8 mouse cellular contexts compared by ENCODE assay signal in genomic region chr12:78911707-78912417, GRCm38 (mm10). TPM values are rescaled to one million over a fixed set of nuclear protein-coding genes. Genes with fewer than 3 reads are reported as not detected.
DNase-seq lines count a peak whose midpoint lies in the region; ATAC-seq and TF ChIP-seq lines count a peak whose summit lies in the region.

No protein-coding gene starts in this region.

- DNase-seq in cerebellum, postnatal 10 days, result peak; percentile 7 to 17
- DNase-seq in cerebellum, adult 11-12 months, result no peak
- DNase-seq in embryo, embryonic 10.5 days (ENCODE audit: low spot score), result peak; percentile 60
- peak; percentile 52 to 56 for DNase-seq in heart, adult 2 months
- DNase-seq in lung, embryonic 14.5 days, result peak; percentile 47
- DNase-seq in adipocyte (ENCODE audit: low spot score), result no peak

- TF ChIP-seq CTCF in heart, adult 2 months (IDR thresholded peaks at IDR 0.05), result no peak
- TF ChIP-seq CTCF in intestine, postnatal 0 days (IDR thresholded peaks at IDR 0.05; ENCODE audit: low read depth), result no peak
- TF ChIP-seq CTCF in lung, embryonic 14.5 days (IDR thresholded peaks at IDR 0.05; ENCODE audit: low read depth), result no peak

- no peaks in the 10 kb centered on the region for H3K36me3 ChIP-seq in heart, adult 2 months (ENCODE audit: control insufficient read depth, insufficient read depth, low read length)
- no peaks in the 10 kb centered on the region for H3K36me3 ChIP-seq in intestine, postnatal 0 days (ENCODE audit: control insufficient read depth, insufficient read depth)
- no peaks in the 10 kb centered on the region for H3K36me3 ChIP-seq in lung, embryonic 14.5 days (ENCODE audit: insufficient read depth)
- no peaks in the 10 kb centered on the region for H3K36me3 ChIP-seq in neural tube, embryonic 15.5 days

- peak overlapping the region; percentile 1; the same call in 1 of the 2 replicates for H3K9ac ChIP-seq in heart, adult 2 months (ENCODE audit: low read depth, low read length)
- H3K9ac ChIP-seq in intestine, postnatal 0 days (ENCODE audit: low read depth, low read length), result peak overlapping the region; percentile 44
- peak overlapping the region; percentile 42 for H3K9ac ChIP-seq in lung, embryonic 14.5 days
- peak overlapping the region; percentile 26; the same call in 1 of the 2 replicates for H3K9ac ChIP-seq in neural tube, embryonic 15.5 days (replicated peaks)

- intact Hi-C loops in heart, adult 2 months (cut with DNase I), result no loop called here

- H3K4me1 ChIP-seq in heart, adult 2 months (ENCODE audit: control insufficient read depth, insufficient read depth, low read length), result no peaks in the 10 kb centered on the region; the same call in 1 of the 2 replicates
- peaks cover 2% of the 10 kb centered on the region; the same call in 1 of the 2 replicates for H3K4me1 ChIP-seq in intestine, postnatal 0 days (replicated peaks; ENCODE audit: control insufficient read depth, insufficient read depth, low read length)
- peaks cover 4% of the 10 kb centered on the region; the same call in 1 of the 2 replicates for H3K4me1 ChIP-seq in lung, embryonic 14.5 days (ENCODE audit: insufficient read depth)
- peaks cover 17% of the 10 kb centered on the region for H3K4me1 ChIP-seq in neural tube, embryonic 15.5 days

- H3K4me2 ChIP-seq in intestine, postnatal 0 days (replicated peaks; ENCODE audit: low read depth), result peak overlapping the region; percentile 74
- peak overlapping the region; percentile 77 for H3K4me2 ChIP-seq in lung, embryonic 14.5 days
- H3K4me2 ChIP-seq in neural tube, embryonic 15.5 days, result peak overlapping the region; percentile 63

- ATAC-seq in intestine, postnatal 0 days, result peak; percentile 26; the same call in 1 of the 2 replicates
- ATAC-seq in lung, embryonic 14.5 days (ENCODE audit: insufficient read depth), result peak; percentile 47; the same call in 1 of the 2 replicates
- ATAC-seq in neural tube, embryonic 15.5 days (ENCODE audit: low FRiP score), result no peak

- H3K4me3 ChIP-seq in heart, adult 2 months, result peak overlapping the region; percentile 25
- peak overlapping the region; percentile 35 for H3K4me3 ChIP-seq in intestine, postnatal 0 days (ENCODE audit: low read depth, low read length)
- H3K4me3 ChIP-seq in lung, embryonic 14.5 days (ENCODE audit: low read depth, low read length), result peak overlapping the region; percentile 40
- peak overlapping the region; percentile 33 for H3K4me3 ChIP-seq in neural tube, embryonic 15.5 days (replicated peaks)

- no peaks in the 10 kb centered on the region for H3K9me3 ChIP-seq in intestine, postnatal 0 days (ENCODE audit: control insufficient read depth)
- no peaks in the 10 kb centered on the region for H3K9me3 ChIP-seq in lung, embryonic 14.5 days (ENCODE audit: low read depth, low read length)
- H3K9me3 ChIP-seq in neural tube, embryonic 15.5 days (replicated peaks), result no peaks in the 10 kb centered on the region

- no peak for TF ChIP-seq EP300 in heart, adult 2 months (IDR thresholded peaks at IDR 0.05; ENCODE audit: insufficient read depth, low read depth, low read length)

- no peak overlapping the region for H3K27ac ChIP-seq in heart, adult 2 months
- H3K27ac ChIP-seq in intestine, postnatal 0 days (ENCODE audit: low read depth, low read length), result peak overlapping the region; percentile 70
- 0 out of 2 replicates have a peak overlapping the region, but pooled peaks have one; percentile 30 for H3K27ac ChIP-seq in lung, embryonic 14.5 days (ENCODE audit: low read depth)
- H3K27ac ChIP-seq in neural tube, embryonic 15.5 days (replicated peaks), result no peak overlapping the region

- no peaks in the 10 kb centered on the region for H3K79me2 ChIP-seq in heart, adult 2 months (replicated peaks; ENCODE audit: control insufficient read depth, insufficient read depth, low read length)

- H3K27me3 ChIP-seq in heart, adult 2 months (ENCODE audit: control insufficient read depth, insufficient read depth, low read length), result peaks cover under 1% of the 10 kb centered on the region
- H3K27me3 ChIP-seq in intestine, postnatal 0 days (replicated peaks; ENCODE audit: control insufficient read depth, insufficient read depth, low read length), result no peaks in the 10 kb centered on the region
- H3K27me3 ChIP-seq in lung, embryonic 14.5 days (ENCODE audit: insufficient read depth, low read length), result peaks cover 41% of the 10 kb centered on the region
- peaks cover 63% of the 10 kb centered on the region for H3K27me3 ChIP-seq in neural tube, embryonic 15.5 days (replicated peaks)

- WGBS in heart, adult 2 months, result 2% methylated on average over 37 of the region's 37 CpGs
- 4% methylated on average over 37 of the region's 37 CpGs for WGBS in intestine, postnatal 0 days
- 2% methylated on average over 37 of the region's 37 CpGs for WGBS in lung, embryonic 14.5 days
- 2% methylated on average over 37 of the region's 37 CpGs for WGBS in neural tube, embryonic 15.5 days

- TF ChIP-seq POLR2A in heart, adult 2 months (IDR thresholded peaks at IDR 0.05; ENCODE audit: insufficient read depth, low read depth, low read length), result no peak

RNA-seq across cellular contexts. Expression of gene Plek2, which starts 5.1 kb away (rescaled TPM):
- total RNA-seq in heart, adult 2 months (2021), result under 1 TPM; 0.27 to 0.29 TPM
- polyA plus RNA-seq in heart, adult 2 months (2012; rRNA removed), result 0.10 and 0.41 TPM in 2 replicates
- 21.5 and 23.5 TPM in 2 replicates for polyA plus RNA-seq in intestine, postnatal 0 days (2015; fragmentation: Nextera tagmentation; extraction: Ambion mirVana)
- 5.9 and 6.4 TPM in 2 replicates for polyA plus RNA-seq in lung, embryonic 14.5 days (2014; fragmentation: Nextera tagmentation; extraction: Ambion mirVana)
- 2.6 and 4.0 TPM in 2 replicates for polyA plus RNA-seq in neural tube, embryonic 15.5 days (2015; fragmentation: Nextera tagmentation; extraction: Ambion mirVana)

RNA-seq across cellular contexts. Expression of gene Eif2s1, which starts 50.2 kb away (rescaled TPM):
- 10 to 100 TPM; 54.6 to 55.0 TPM for total RNA-seq in heart, adult 2 months (2021)
- 11.8 and 21.2 TPM in 2 replicates for polyA plus RNA-seq in heart, adult 2 months (2012; rRNA removed)
- polyA plus RNA-seq in intestine, postnatal 0 days (2015; fragmentation: Nextera tagmentation; extraction: Ambion mirVana), result 71.2 and 77.6 TPM in 2 replicates
- polyA plus RNA-seq in lung, embryonic 14.5 days (2014; fragmentation: Nextera tagmentation; extraction: Ambion mirVana), result 231 and 243 TPM in 2 replicates
- 147 and 170 TPM in 2 replicates for polyA plus RNA-seq in neural tube, embryonic 15.5 days (2015; fragmentation: Nextera tagmentation; extraction: Ambion mirVana)

RNA-seq across cellular contexts. Expression of gene Atp6v1d, which starts 50.4 kb away (rescaled TPM):
- total RNA-seq in heart, adult 2 months (2021), result 10 to 100 TPM; 72.8 to 79.8 TPM
- 31.8 and 64.5 TPM in 2 replicates for polyA plus RNA-seq in heart, adult 2 months (2012; rRNA removed)
- polyA plus RNA-seq in intestine, postnatal 0 days (2015; fragmentation: Nextera tagmentation; extraction: Ambion mirVana), result 124 and 138 TPM in 2 replicates
- 55.6 and 56.9 TPM in 2 replicates for polyA plus RNA-seq in lung, embryonic 14.5 days (2014; fragmentation: Nextera tagmentation; extraction: Ambion mirVana)
- 111 and 125 TPM in 2 replicates for polyA plus RNA-seq in neural tube, embryonic 15.5 days (2015; fragmentation: Nextera tagmentation; extraction: Ambion mirVana)

Comparison
In these comparisons a context has a peak if more than half of its experiments do, and no peak if none do; other contexts are left out.
1. DNase-seq: peak in cerebellum, postnatal 10 days (2 of 2), embryo, embryonic 10.5 days (single experiment), heart, adult 2 months (2 of 2) and lung, embryonic 14.5 days (single experiment); none in cerebellum, adult 11-12 months (single experiment) and adipocyte (single experiment).
2. H3K27ac ChIP-seq: peak in intestine, postnatal 0 days (single experiment) and lung, embryonic 14.5 days (single experiment); none in heart, adult 2 months (single experiment) and neural tube, embryonic 15.5 days (single experiment).
3. Peak in every context shown above with its lines, with median percentiles within 50 percentile points of each other: H3K4me3 ChIP-seq, H3K9ac ChIP-seq and H3K4me2 ChIP-seq.